Mouse (Mus musculus) c-Kit-negative CD71-positive TER-119-positive erythroid progenitor cells, embryonic 14.5 days (primary cell): ENCODE data around the gene Clta.
A peak's percentile ranks its signal among the peaks of the same experiment; 100 is the strongest.

Experiments used
- DNase-seq: peaks from one replicate; pipeline ENCODE4 v3.0.0-alpha.2; 2013; ENCODE audit warnings: low read depth, low spot score

The Clta gene

GRCm38 (mm10) chr4:44004126-44004525 lies at the start of gene Clta:
Clta (plus strand) TSS chr4:44004452.
- peak; percentile 61 for DNase-seq

- peak; percentile 48 for DNase-seq
Observed at GRCm38 (mm10) chr4:43957292-43957845, 46.9 kb upstream of the Clta start, which contains the start of gene Glipr2. Glipr2 (plus strand) TSS chr4:43957401.

- DNase-seq, result no peak
Observed at GRCm38 (mm10) chr4:43957846-43958461, 46.3 kb upstream of the Clta start.

GRCm38 (mm10) chr4:43959523-43960179 lies 44.6 kb upstream of the Clta start:
- no peak for DNase-seq

- peak; percentile 37 for DNase-seq
Observed at GRCm38 (mm10) chr4:43960207-43960606, 44.0 kb upstream of the Clta start.

GRCm38 (mm10) chr4:43964326-43964833 lies 39.9 kb upstream of the Clta start:
- DNase-seq, result peak; percentile 70

GRCm38 (mm10) chr4:43964951-43965684 lies 39.1 kb upstream of the Clta start:
- DNase-seq, result peak; percentile 20

GRCm38 (mm10) chr4:43965856-43966535 lies 38.3 kb upstream of the Clta start:
- no peak for DNase-seq

- no peak for DNase-seq
Observed at GRCm38 (mm10) chr4:43968650-43969049, 35.6 kb upstream of the Clta start.

- DNase-seq, result no peak
Observed at GRCm38 (mm10) chr4:43969373-43969772, 34.9 kb upstream of the Clta start.

GRCm38 (mm10) chr4:43970393-43971330 lies 33.6 kb upstream of the Clta start:
- DNase-seq, result no peak

GRCm38 (mm10) chr4:43971541-43972136 lies 32.6 kb upstream of the Clta start:
- no peak for DNase-seq

- DNase-seq, result no peak
Observed at GRCm38 (mm10) chr4:43972137-43972591, 32.1 kb upstream of the Clta start.

GRCm38 (mm10) chr4:43973526-43973981 lies 30.7 kb upstream of the Clta start:
- no peak for DNase-seq

- no peak for DNase-seq
Observed at GRCm38 (mm10) chr4:43974914-43975616, 29.2 kb upstream of the Clta start.

- no peak for DNase-seq
Observed at GRCm38 (mm10) chr4:43976223-43976740, 28.0 kb upstream of the Clta start.

- DNase-seq, result no peak
Observed at GRCm38 (mm10) chr4:43978521-43979443, 25.5 kb upstream of the Clta start.

GRCm38 (mm10) chr4:43979746-43980145 lies 24.5 kb upstream of the Clta start:
- DNase-seq, result no peak
